Mouse (Mus musculus): Measurements from ENCODE around the gene Zc3h12c. TPM values are rescaled to one million over a fixed set of nuclear protein-coding genes. Genes with fewer than 3 reads are reported as not detected.
A peak's percentile ranks its signal among the peaks of the same experiment; 100 is the strongest.

The Zc3h12c gene
- polyA plus RNA-seq, 1 experiment from 2014 or later = 16.2 TPM

GRCm38 (mm10) chr9:52170671-52171070 is 2.3 kb upstream of the Zc3h12c start:
- Histone ChIP-seq H3K27me3 (ENCODE audit: control insufficient read depth, insufficient read depth, low read length) (no peaks in the 10 kb centered on the region), H3K27ac (ENCODE audit: low read depth, low read length) (no peak overlapping the region), H3K4me3 (ENCODE audit: low read depth, low read length) (no peak overlapping the region), H3K36me3 (ENCODE audit: control insufficient read depth, insufficient read depth, low read length) (no peaks in the 10 kb centered on the region), H3K4me1 (replicated peaks; ENCODE audit: control insufficient read depth, insufficient read depth, low read length) (no peaks in the 10 kb centered on the region), H3K9ac (ENCODE audit: low read depth, low read length) (no peak overlapping the region), H3K4me2 (replicated peaks; ENCODE audit: low read depth, low read length) (no peak overlapping the region), H3K9me3 (ENCODE audit: control insufficient read depth, low read length) (no peaks in the 10 kb centered on the region)
- no peak for DNase-seq (ENCODE audit: low spot score)
- ATAC-seq (ENCODE audit: low FRiP score) = no peak
- 85% methylated on average over 6 of the region's 6 CpGs for WGBS

DNA sequence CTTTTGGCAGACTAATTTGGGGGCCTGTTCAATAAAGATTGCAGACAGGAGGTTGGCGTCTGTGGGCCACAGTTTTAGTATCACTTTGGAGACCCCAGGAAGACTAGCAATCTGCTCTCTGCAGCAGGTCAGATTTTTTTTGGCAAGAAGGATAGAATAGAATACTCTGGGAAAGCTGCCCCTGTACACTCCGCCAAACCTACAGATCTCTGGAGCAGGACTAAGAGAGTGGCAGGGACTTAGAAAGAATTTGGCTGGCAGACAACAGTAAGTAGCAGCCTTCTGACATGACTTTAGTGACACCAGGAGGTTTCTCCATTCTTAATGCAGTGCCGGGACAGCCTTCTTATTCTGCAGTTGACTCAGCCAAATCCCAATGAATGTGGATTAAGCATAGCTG is 1.8 kb upstream of the Zc3h12c start:
- Histone ChIP-seq H3K9ac (ENCODE audit: low read depth, low read length) (no peak overlapping the region), H3K4me3 (ENCODE audit: low read depth, low read length) (no peak overlapping the region), H3K4me1 (replicated peaks; ENCODE audit: control insufficient read depth, insufficient read depth, low read length) (no peaks in the 10 kb centered on the region), H3K36me3 (ENCODE audit: control insufficient read depth, insufficient read depth, low read length) (no peaks in the 10 kb centered on the region), H3K27me3 (ENCODE audit: control insufficient read depth, insufficient read depth, low read length) (no peaks in the 10 kb centered on the region), H3K27ac (ENCODE audit: low read depth, low read length) (no peak overlapping the region), H3K9me3 (ENCODE audit: control insufficient read depth, low read length) (no peaks in the 10 kb centered on the region), H3K4me2 (replicated peaks; ENCODE audit: low read depth, low read length) (no peak overlapping the region)
- ATAC-seq (ENCODE audit: low FRiP score) = no peak
- 89% methylated on average over 3 of the region's 3 CpGs for WGBS
- DNase-seq (ENCODE audit: low spot score) = no peak

GRCm38 (mm10) chr9:52168686-52169270 is 406 bp upstream of the Zc3h12c start:
- no peaks in the 10 kb centered on the region for H3K36me3 ChIP-seq (ENCODE audit: control insufficient read depth, insufficient read depth, low read length)
- H3K9me3 ChIP-seq (ENCODE audit: control insufficient read depth, low read length) = no peaks in the 10 kb centered on the region
- H3K27ac ChIP-seq (ENCODE audit: low read depth, low read length) = peak overlapping the region; percentile 95
- no peaks in the 10 kb centered on the region for H3K27me3 ChIP-seq (ENCODE audit: control insufficient read depth, insufficient read depth, low read length)
- under 1% methylated on average over 28 of the region's 34 CpGs for WGBS
- peak overlapping the region; percentile 92 for H3K4me3 ChIP-seq (ENCODE audit: low read depth, low read length)
- DNase-seq (ENCODE audit: low spot score) = peak; percentile 84
- H3K4me2 ChIP-seq (replicated peaks; ENCODE audit: low read depth, low read length) = peak overlapping the region; percentile 58
- H3K9ac ChIP-seq (ENCODE audit: low read depth, low read length) = peak overlapping the region; percentile 99
- H3K4me1 ChIP-seq (replicated peaks; ENCODE audit: control insufficient read depth, insufficient read depth, low read length) = no peaks in the 10 kb centered on the region
- ATAC-seq (ENCODE audit: low FRiP score) = peak; percentile 88

DNA sequence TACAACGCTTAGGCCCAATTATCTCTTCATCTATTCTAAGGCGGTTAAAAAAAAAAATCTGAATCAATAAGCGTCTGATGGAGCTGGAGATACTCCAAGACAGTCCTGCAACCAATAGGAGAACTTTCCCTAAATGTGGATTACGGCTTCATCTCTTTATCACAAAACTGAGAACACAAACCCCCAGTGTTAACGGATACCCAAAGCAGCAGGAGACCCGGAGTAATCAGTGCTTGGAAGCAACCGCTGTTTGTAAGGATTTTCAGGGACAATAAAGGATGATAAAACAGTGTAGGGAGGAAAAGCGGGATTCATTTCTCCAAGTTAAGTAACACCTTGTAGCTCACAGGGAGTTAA is 888 bp downstream of the Zc3h12c start:
- no peaks in the 10 kb centered on the region for H3K36me3 ChIP-seq (ENCODE audit: control insufficient read depth, insufficient read depth, low read length)
- H3K27me3 ChIP-seq (ENCODE audit: control insufficient read depth, insufficient read depth, low read length) = no peaks in the 10 kb centered on the region
- no peaks in the 10 kb centered on the region for H3K9me3 ChIP-seq (ENCODE audit: control insufficient read depth, low read length)
- DNase-seq (ENCODE audit: low spot score) (no peak), ATAC-seq (ENCODE audit: low FRiP score) (no peak)
- peak overlapping the region; percentile 95 for H3K27ac ChIP-seq (ENCODE audit: low read depth, low read length)
- 8% methylated on average over 8 of the region's 8 CpGs for WGBS
- H3K4me2 ChIP-seq (replicated peaks; ENCODE audit: low read depth, low read length) = peak overlapping the region; percentile 58
- H3K9ac ChIP-seq (ENCODE audit: low read depth, low read length) = peak overlapping the region; percentile 99
- no peaks in the 10 kb centered on the region for H3K4me1 ChIP-seq (replicated peaks; ENCODE audit: control insufficient read depth, insufficient read depth, low read length)
- peak overlapping the region; percentile 92 for H3K4me3 ChIP-seq (ENCODE audit: low read depth, low read length)

DNA sequence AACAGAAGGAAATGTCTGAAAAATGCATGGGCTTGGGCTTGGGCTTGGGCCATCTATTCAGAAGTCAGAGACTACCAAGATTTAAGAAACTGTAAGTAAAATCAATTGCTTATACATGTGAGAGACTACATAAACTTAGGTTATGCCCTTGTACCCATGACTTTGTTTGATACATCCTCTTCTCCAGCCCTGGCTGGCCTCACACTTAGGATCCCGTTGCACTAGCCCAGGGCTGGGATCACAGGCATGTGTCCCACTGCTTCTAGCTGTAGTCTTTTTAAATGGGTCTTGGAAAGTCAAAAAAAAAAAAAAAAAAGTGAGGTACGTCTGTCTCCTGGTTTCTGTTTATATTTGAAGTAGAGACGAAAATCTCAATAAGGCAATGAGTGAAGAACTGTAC is 1.3 kb downstream of the Zc3h12c start:
- no peaks in the 10 kb centered on the region for H3K4me1 ChIP-seq (replicated peaks; ENCODE audit: control insufficient read depth, insufficient read depth, low read length)
- H3K9ac ChIP-seq (ENCODE audit: low read depth, low read length) = peak overlapping the region; percentile 99
- H3K27ac ChIP-seq (ENCODE audit: low read depth, low read length) = peak overlapping the region; percentile 95; the same call in 1 of the 2 replicates
- WGBS = 13% methylated on average over 3 of the region's 3 CpGs
- peak overlapping the region; percentile 92 for H3K4me3 ChIP-seq (ENCODE audit: low read depth, low read length)
- H3K4me2 ChIP-seq (replicated peaks; ENCODE audit: low read depth, low read length) = peak overlapping the region; percentile 58
- H3K9me3 ChIP-seq (ENCODE audit: control insufficient read depth, low read length) = no peaks in the 10 kb centered on the region
- DNase-seq (ENCODE audit: low spot score) (no peak), ATAC-seq (ENCODE audit: low FRiP score) (no peak)
- no peaks in the 10 kb centered on the region for H3K36me3 ChIP-seq (ENCODE audit: control insufficient read depth, insufficient read depth, low read length)
- no peaks in the 10 kb centered on the region for H3K27me3 ChIP-seq (ENCODE audit: control insufficient read depth, insufficient read depth, low read length)

DNA sequence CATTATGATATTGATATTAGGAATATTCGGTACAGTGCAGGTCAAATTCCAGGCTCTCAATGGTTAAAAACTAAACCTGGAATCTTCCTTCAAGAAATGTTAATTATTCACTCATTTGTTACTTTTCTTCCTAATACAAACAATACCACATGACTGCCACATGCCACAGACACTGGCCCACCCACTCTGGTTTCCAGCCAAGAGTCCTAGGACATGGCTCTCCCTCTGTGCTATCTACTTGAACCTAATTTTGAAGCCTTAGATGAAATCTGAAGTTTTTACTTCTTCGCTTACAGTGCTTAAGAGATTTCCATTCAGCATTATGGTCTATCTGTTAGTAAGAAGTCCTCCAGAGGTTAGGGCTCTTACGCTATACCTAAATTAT is 2.7 kb downstream of the Zc3h12c start:
- DNase-seq (ENCODE audit: low spot score) (no peak), ATAC-seq (ENCODE audit: low FRiP score) (no peak)
- H3K4me1 ChIP-seq (replicated peaks; ENCODE audit: control insufficient read depth, insufficient read depth, low read length) = no peaks in the 10 kb centered on the region
- H3K36me3 ChIP-seq (ENCODE audit: control insufficient read depth, insufficient read depth, low read length) = no peaks in the 10 kb centered on the region
- H3K27ac ChIP-seq (ENCODE audit: low read depth, low read length) = no peak overlapping the region
- H3K9ac ChIP-seq (ENCODE audit: low read depth, low read length) = no peak overlapping the region
- H3K27me3 ChIP-seq (ENCODE audit: control insufficient read depth, insufficient read depth, low read length) = no peaks in the 10 kb centered on the region
- H3K9me3 ChIP-seq (ENCODE audit: control insufficient read depth, low read length) = 0 out of 2 replicates have a peak, but pooled peaks cover 3% of the 10 kb centered on the region
- no peak overlapping the region for H3K4me3 ChIP-seq (ENCODE audit: low read depth, low read length)
- WGBS = 97% methylated on average over 3 of the region's 3 CpGs
- no peak overlapping the region for H3K4me2 ChIP-seq (replicated peaks; ENCODE audit: low read depth, low read length)

- H3K27me3 ChIP-seq (ENCODE audit: control insufficient read depth, insufficient read depth, low read length) = no peaks in the 10 kb centered on the region
- H3K4me3 ChIP-seq (ENCODE audit: low read depth, low read length) = no peak overlapping the region
- H3K4me1 ChIP-seq (replicated peaks; ENCODE audit: control insufficient read depth, insufficient read depth, low read length) = no peaks in the 10 kb centered on the region
- WGBS = 85% methylated on average over 13 of the region's 13 CpGs
- ATAC-seq (ENCODE audit: low FRiP score) = no peak
- no peak for DNase-seq (ENCODE audit: low spot score)
- H3K9ac ChIP-seq (ENCODE audit: low read depth, low read length) = no peak overlapping the region
- no peak overlapping the region for H3K4me2 ChIP-seq (replicated peaks; ENCODE audit: low read depth, low read length)
- no peak overlapping the region for H3K27ac ChIP-seq (ENCODE audit: low read depth, low read length)
- 0 out of 2 replicates have a peak, but pooled peaks cover 4% of the 10 kb centered on the region for H3K9me3 ChIP-seq (ENCODE audit: control insufficient read depth, low read length)
- H3K36me3 ChIP-seq (ENCODE audit: control insufficient read depth, insufficient read depth, low read length) = no peaks in the 10 kb centered on the region
Measured at GRCm38 (mm10) chr9:52165076-52165705, 3.2 kb downstream of the Zc3h12c start.

DNA sequence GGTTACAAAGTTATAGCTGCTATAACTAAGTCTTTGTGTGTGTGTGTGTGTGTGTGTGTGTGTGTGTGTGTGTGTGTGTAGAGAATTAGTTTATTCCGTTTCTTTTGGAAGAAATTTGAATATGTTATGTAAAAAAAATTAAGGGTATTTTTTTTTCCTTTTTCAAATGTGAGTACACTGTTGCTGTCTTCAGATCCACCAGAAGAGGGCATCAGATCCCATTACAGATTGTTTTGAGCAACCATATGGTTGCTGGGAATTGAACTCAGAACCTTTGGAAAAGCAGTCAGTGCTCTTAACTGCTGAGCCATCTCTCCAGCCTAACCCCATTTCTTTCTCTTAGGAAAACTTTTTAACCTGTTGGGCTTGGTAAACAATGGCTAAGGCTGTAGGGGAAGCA is 7.9 kb downstream of the Zc3h12c start:
- Histone ChIP-seq H3K4me3 (ENCODE audit: low read depth, low read length) (no peak overlapping the region), H3K27ac (ENCODE audit: low read depth, low read length) (no peak overlapping the region), H3K9ac (ENCODE audit: low read depth, low read length) (no peak overlapping the region), H3K36me3 (ENCODE audit: control insufficient read depth, insufficient read depth, low read length) (no peaks in the 10 kb centered on the region), H3K9me3 (ENCODE audit: control insufficient read depth, low read length) (0 out of 2 replicates have a peak, but pooled peaks cover 4% of the 10 kb centered on the region), H3K4me1 (replicated peaks; ENCODE audit: control insufficient read depth, insufficient read depth, low read length) (no peaks in the 10 kb centered on the region), H3K4me2 (replicated peaks; ENCODE audit: low read depth, low read length) (no peak overlapping the region), H3K27me3 (ENCODE audit: control insufficient read depth, insufficient read depth, low read length) (no peaks in the 10 kb centered on the region)
- DNase-seq (ENCODE audit: low spot score) (no peak), ATAC-seq (ENCODE audit: low FRiP score) (no peak)
- 84% methylated on average over 1 of the region's 1 CpGs for WGBS

- ATAC-seq (ENCODE audit: low FRiP score) (no peak), DNase-seq (ENCODE audit: low spot score) (no peak)
- H3K4me2 ChIP-seq (replicated peaks; ENCODE audit: low read depth, low read length) = no peak overlapping the region
- 97% methylated on average over 1 of the region's 1 CpGs for WGBS
- no peaks in the 10 kb centered on the region for H3K27me3 ChIP-seq (ENCODE audit: control insufficient read depth, insufficient read depth, low read length)
- no peak overlapping the region for H3K4me3 ChIP-seq (ENCODE audit: low read depth, low read length)
- H3K9me3 ChIP-seq (ENCODE audit: control insufficient read depth, low read length) = 0 out of 2 replicates have a peak, but pooled peaks cover 4% of the 10 kb centered on the region
- H3K4me1 ChIP-seq (replicated peaks; ENCODE audit: control insufficient read depth, insufficient read depth, low read length) = no peaks in the 10 kb centered on the region
- H3K9ac ChIP-seq (ENCODE audit: low read depth, low read length) = no peak overlapping the region
- H3K27ac ChIP-seq (ENCODE audit: low read depth, low read length) = no peak overlapping the region
- H3K36me3 ChIP-seq (ENCODE audit: control insufficient read depth, insufficient read depth, low read length) = no peaks in the 10 kb centered on the region
Measured at GRCm38 (mm10) chr9:52158561-52158960, 9.8 kb downstream of the Zc3h12c start.

All from hindbrain, embryonic 11.5 days (tissue).